Mouse (Mus musculus): ENCODE measurements around the gene Eme1.

The Eme1 gene

GRCm38 (mm10) chr11:94644461-94645219 is 9.1 kb downstream of the Eme1 start:
- DNase-seq, result no peak

- DNase-seq, result no peak
Measured at GRCm38 (mm10) chr11:94634431-94634830, 19.3 kb downstream of the Eme1 start.

GRCm38 (mm10) chr11:94632988-94633387 is 20.8 kb downstream of the Eme1 start:
- DNase-seq, result no peak

- DNase-seq, result no peak
Measured at GRCm38 (mm10) chr11:94631969-94632368, 21.8 kb downstream of the Eme1 start.

- peak; percentile 22 for DNase-seq
Measured at GRCm38 (mm10) chr11:94630199-94631011, 23.4 kb downstream of the Eme1 start.

- no peak for DNase-seq
Measured at GRCm38 (mm10) chr11:94629884-94630198, 23.9 kb downstream of the Eme1 start.

GRCm38 (mm10) chr11:94629199-94629883 is 24.4 kb downstream of the Eme1 start, which contains the start of gene Lrrc59:
Lrrc59 (plus strand) TSS chr11:94629767.
- DNase-seq, result peak; percentile 95

GRCm38 (mm10) chr11:94622162-94622561 is 31.6 kb downstream of the Eme1 start:
- DNase-seq, result no peak

- DNase-seq, result no peak
Measured at GRCm38 (mm10) chr11:94621458-94621852, 32.3 kb downstream of the Eme1 start.

- DNase-seq, result no peak
Measured at GRCm38 (mm10) chr11:94620766-94621457, 32.9 kb downstream of the Eme1 start.

GRCm38 (mm10) chr11:94617646-94618045 is 36.1 kb downstream of the Eme1 start:
- DNase-seq, result no peak

GRCm38 (mm10) chr11:94615494-94615893 is 38.3 kb downstream of the Eme1 start:
- DNase-seq, result no peak

- DNase-seq, result no peak
Measured at GRCm38 (mm10) chr11:94614603-94615002, 39.2 kb downstream of the Eme1 start.

GRCm38 (mm10) chr11:94610744-94611740 is 42.7 kb downstream of the Eme1 start:
- no peak for DNase-seq

- no peak for DNase-seq
Measured at GRCm38 (mm10) chr11:94602356-94602955, 51.3 kb downstream of the Eme1 start.

- peak; percentile 48 for DNase-seq
Measured at GRCm38 (mm10) chr11:94601321-94602281, 52.2 kb downstream of the Eme1 start, which contains the start of gene Acsf2. Acsf2 (minus strand) TSS chr11:94601871.

- DNase-seq, result no peak
Measured at GRCm38 (mm10) chr11:94600447-94600846, 53.3 kb downstream of the Eme1 start.

GRCm38 (mm10) chr11:94598437-94599120 is 55.2 kb downstream of the Eme1 start:
- DNase-seq, result no peak

- DNase-seq, result peak; percentile 17
Measured at GRCm38 (mm10) chr11:94597319-94597718, 56.4 kb downstream of the Eme1 start.

Measured in right cerebral cortex, postnatal 14 days (tissue).